Mouse (Mus musculus): ENCODE results near the gene Mtmr6. TPM values are rescaled to one million over a fixed set of nuclear protein-coding genes. Genes with fewer than 3 reads are reported as not detected.

The Mtmr6 gene
- 82.8 TPM for polyA plus RNA-seq (2017; shearing (Covaris generic))

GRCm38 (mm10) chr14:60264990-60265876 lies at the start of gene Mtmr6:
Gene Mtmr6 (plus strand): TSS chr14:60265228.

GRCm38 (mm10) chr14:60251281-60252003 lies 13.6 kb upstream of the Mtmr6 start, which contains the start of the genes Nupl1 and Gm49336:
Gene Nupl1 (minus strand): TSS chr14:60251431.
Gene Gm49336 (minus strand): TSS chr14:60251507.

Other genes starting within 250 kb of the Mtmr6 start
- gene Atp8a2, start 68.0 kb upstream of the Mtmr6 start, polyA plus RNA-seq (2017; shearing (Covaris generic)) = 1.2 TPM
- gene Nupl1, start 13.8 kb upstream of the Mtmr6 start, polyA plus RNA-seq (2017; shearing (Covaris generic)) = not detected
- 62.9 TPM for gene Gm49336, start 13.7 kb upstream of the Mtmr6 start, polyA plus RNA-seq (2017; shearing (Covaris generic))
- gene Amer2, start 108.0 kb downstream of the Mtmr6 start, polyA plus RNA-seq (2017; shearing (Covaris generic)) = not detected